Comparison of ENCODE assay signal across 8 mouse cellular contexts in the genomic region with DNA sequence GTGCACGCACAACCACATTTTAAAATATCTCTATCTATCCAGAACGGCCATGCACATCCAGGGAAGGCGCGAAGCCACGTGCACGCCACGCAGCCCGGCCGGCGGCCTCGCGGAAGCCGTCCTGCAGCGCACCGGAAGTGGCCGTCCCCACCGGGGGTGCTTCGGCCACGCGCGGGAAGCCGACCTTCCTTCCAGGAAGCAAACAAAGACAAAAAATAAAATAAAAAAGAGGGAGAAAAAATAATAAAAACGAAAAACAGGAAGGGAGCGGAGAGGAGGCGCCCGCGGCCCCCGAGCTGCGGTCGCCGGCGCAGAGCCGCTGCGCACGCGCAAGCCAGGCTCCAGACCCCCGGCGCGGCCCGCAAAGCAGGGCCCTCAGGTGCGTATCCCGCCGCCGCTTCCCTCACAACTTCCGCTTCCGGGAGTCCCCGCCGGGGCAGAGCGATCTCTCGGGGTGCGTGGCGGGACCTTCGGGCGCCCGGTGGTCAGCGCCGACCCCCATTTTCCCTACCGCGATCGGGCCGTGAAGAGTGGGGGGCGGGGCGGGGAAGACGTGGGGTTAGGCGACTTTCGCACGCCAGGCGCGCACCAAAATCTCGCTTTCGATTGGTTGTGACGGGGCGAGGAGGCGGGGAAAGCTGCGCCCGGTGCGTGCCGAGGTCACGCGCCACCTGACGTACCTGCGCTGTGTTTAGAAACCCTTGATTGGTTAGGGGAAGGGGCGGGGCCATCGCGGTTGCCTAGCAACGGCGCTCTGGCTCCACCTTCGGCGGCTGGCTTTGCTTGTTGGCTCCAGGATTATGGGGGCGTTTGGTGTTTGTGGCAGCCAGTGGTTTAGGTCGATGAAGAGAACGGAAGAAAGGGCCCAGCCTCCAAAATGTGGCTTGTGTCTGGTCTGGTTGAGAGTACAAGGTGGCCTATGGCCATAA. TPM values are rescaled to one million over a fixed set of nuclear protein-coding genes. Genes with fewer than 3 reads are reported as not detected.
DNase-seq lines count a peak whose midpoint lies in the region; ATAC-seq lines count a peak whose summit lies in the region.

A gene (plus strand): TSS at position 140 of the 929 bp plus-strand sequence.

- peaks cover 14% of the 10 kb centered on the region for H3K4me1 ChIP-seq in brown adipose tissue, adult 24 weeks (ENCODE audit: control insufficient read depth, insufficient read depth, insufficient read length, low read length)
- peaks cover 10 to 11% of the 10 kb centered on the region in 2 experiments for H3K4me1 ChIP-seq in heart, embryonic 14.5 days (ENCODE audit: control insufficient read depth in 2 of 2, insufficient read depth in 2 of 2, low read length in 2 of 2)
- H3K4me1 ChIP-seq in liver, embryonic 13.5 days (replicated peaks): peaks cover 34% of the 10 kb centered on the region
- peaks cover 16% of the 10 kb centered on the region for H3K4me1 ChIP-seq in stomach, embryonic 16.5 days (ENCODE audit: control insufficient read depth, insufficient read depth, low read length)

- H3K9ac ChIP-seq in heart, embryonic 14.5 days (ENCODE audit: low read length): peak within 1 kb of the TSS; percentile 83
- peak within 1 kb of the TSS; percentile 83 for H3K9ac ChIP-seq in liver, embryonic 13.5 days
- H3K9ac ChIP-seq in stomach, embryonic 16.5 days (ENCODE audit: low read length): peak within 1 kb of the TSS; percentile 83

- ATAC-seq in heart, embryonic 14.5 days (ENCODE audit: insufficient number of reproducible peaks, insufficient read depth, low FRiP score, low read depth): peak; percentile 96
- ATAC-seq in liver, embryonic 13.5 days (ENCODE audit: low read depth): peak; percentile 92
- ATAC-seq in stomach, embryonic 16.5 days (ENCODE audit: insufficient read depth, low FRiP score): peak; percentile 98

- H3K4me3 ChIP-seq in brown adipose tissue, adult 24 weeks (ENCODE audit: insufficient read depth, low read depth, low read length): peak within 1 kb of the TSS; percentile 83
- H3K4me3 ChIP-seq in heart, embryonic 14.5 days (ENCODE audit: control insufficient read depth in 1 of 2, insufficient read depth in 1 of 2, low read depth in 1 of 2, low read length in 2 of 2): peak within 1 kb of the TSS; percentile 66 to 83
- peak within 1 kb of the TSS; percentile 78 for H3K4me3 ChIP-seq in liver, embryonic 13.5 days (replicated peaks)
- H3K4me3 ChIP-seq in stomach, embryonic 16.5 days (replicated peaks; ENCODE audit: low read length): peak within 1 kb of the TSS; percentile 63

- no peaks in the 10 kb centered on the region for H3K9me3 ChIP-seq in heart, embryonic 14.5 days (ENCODE audit: control insufficient read depth, low read length)
- no peaks in the 10 kb centered on the region for H3K9me3 ChIP-seq in liver, embryonic 13.5 days (replicated peaks)
- no peaks in the 10 kb centered on the region; the same call in 1 of the 2 replicates for H3K9me3 ChIP-seq in stomach, embryonic 16.5 days (replicated peaks; ENCODE audit: control insufficient read depth, low read length)

- H3K4me2 ChIP-seq in heart, embryonic 14.5 days (ENCODE audit: low read length): peak within 1 kb of the TSS; percentile 83
- H3K4me2 ChIP-seq in liver, embryonic 13.5 days: peak within 1 kb of the TSS; percentile 95
- H3K4me2 ChIP-seq in stomach, embryonic 16.5 days (ENCODE audit: low read depth, low read length): peak within 1 kb of the TSS; percentile 93

- under 1% methylated on average over 90 of the region's 92 CpGs for WGBS in heart, embryonic 14.5 days
- under 1% methylated on average over 90 of the region's 92 CpGs for WGBS in liver, embryonic 13.5 days (ENCODE audit: insufficient replicate concordance)
- under 1% methylated on average over 92 of the region's 92 CpGs for WGBS in stomach, embryonic 16.5 days

- H3K36me3 ChIP-seq in heart, embryonic 14.5 days (ENCODE audit: control insufficient read depth, insufficient read depth, low read length): no peaks in the 10 kb centered on the region
- no peaks in the 10 kb centered on the region for H3K36me3 ChIP-seq in liver, embryonic 13.5 days
- H3K36me3 ChIP-seq in stomach, embryonic 16.5 days (ENCODE audit: control insufficient read depth, insufficient read depth, low read length): no peaks in the 10 kb centered on the region

- H3K27me3 ChIP-seq in heart, embryonic 14.5 days (ENCODE audit: control insufficient read depth, insufficient read depth, low read length): no peaks in the 10 kb centered on the region
- no peaks in the 10 kb centered on the region for H3K27me3 ChIP-seq in liver, embryonic 13.5 days
- no peaks in the 10 kb centered on the region for H3K27me3 ChIP-seq in stomach, embryonic 16.5 days (ENCODE audit: control insufficient read depth, insufficient read depth, low read length)

- H3K27ac ChIP-seq in brown adipose tissue, adult 24 weeks (replicated peaks; ENCODE audit: low read depth, low read length): peak within 1 kb of the TSS; percentile 73
- peak within 1 kb of the TSS; percentile 87 to 90 for H3K27ac ChIP-seq in heart, embryonic 14.5 days (replicated peaks in 1 of 2; ENCODE audit: control insufficient read depth in 1 of 2, insufficient read depth in 1 of 2, low read depth in 2 of 2, low read length in 2 of 2)
- peak within 1 kb of the TSS; percentile 86 for H3K27ac ChIP-seq in liver, embryonic 13.5 days
- H3K27ac ChIP-seq in stomach, embryonic 16.5 days (ENCODE audit: low read length): peak within 1 kb of the TSS; percentile 90

- DNase-seq in CD4-positive, CD25-positive, alpha-beta regulatory T cell, adult 2 months (ENCODE audit: low read depth, low spot score): peak; percentile 100
- peak; percentile 70 for DNase-seq in fat pad, adult 2 months (ENCODE audit: extremely low read depth, low read depth, low spot score)
- DNase-seq in kidney, postnatal 14 days: peak; percentile 99
- DNase-seq in liver, embryonic 13.5 days: peak; percentile 98
- peak; percentile 97 for DNase-seq in neural tube, embryonic 10.5 days (ENCODE audit: extremely low spot score, low spot score)

RNA-seq across cellular contexts. Expression of the gene that starts here (rescaled TPM):
- polyA plus RNA-seq in brown adipose tissue, adult 24 weeks (2012; ENCODE audit: insufficient read depth, insufficient read length, missing spikeins): 1.4 and 2.6 TPM in 2 replicates
- 6.2 and 6.5 TPM in 2 replicates for polyA plus RNA-seq in heart, embryonic 14.5 days (2014; fragmentation: Nextera tagmentation; extraction: Ambion mirVana)
- polyA plus RNA-seq in liver, embryonic 13.5 days (2015; fragmentation: Nextera tagmentation; extraction: Ambion mirVana): 1.5 and 2.5 TPM in 2 replicates
- 7.1 and 8.1 TPM in 2 replicates for polyA plus RNA-seq in stomach, embryonic 16.5 days (2015; fragmentation: Nextera tagmentation; extraction: Ambion mirVana)

Comparison
In these comparisons a context has a peak if more than half of its experiments do, and no peak if none do; other contexts are left out.
1. Peak in every context shown above with its lines: DNase-seq, ATAC-seq, H3K4me3 ChIP-seq and H3K27ac ChIP-seq.